Mouse (Mus musculus) left cerebral cortex, adult 18-20 months (tissue): ENCODE measurements around the gene Aqr. TPM values are rescaled to one million over a fixed set of nuclear protein-coding genes. Genes with fewer than 3 reads are reported as not detected.

ENCODE experiments used
- DNase-seq, 2 experiments: peaks; one replicate each; pipeline ENCODE4 v3.0.0; 2021 to 2022; ENCODE audit warnings: low spot score in 2 of 2, mixed read lengths in 1 of 2
- microRNA-seq, 2 experiments: library from miRNA; unstranded; fragments of <30 nt; microRNA quantifications; one replicate each; pipeline ENCODE4 v1.2.0; 2021
- total RNA-seq, 2 experiments: library from RNA; stranded (reverse); gene quantifications; 2 replicates each; pipeline ENCODE4 v1.2.3; 2021

Gene Aqr
- total RNA-seq, 2 experiments from 2014 or later = 31.7 to 33.5 TPM

DNA sequence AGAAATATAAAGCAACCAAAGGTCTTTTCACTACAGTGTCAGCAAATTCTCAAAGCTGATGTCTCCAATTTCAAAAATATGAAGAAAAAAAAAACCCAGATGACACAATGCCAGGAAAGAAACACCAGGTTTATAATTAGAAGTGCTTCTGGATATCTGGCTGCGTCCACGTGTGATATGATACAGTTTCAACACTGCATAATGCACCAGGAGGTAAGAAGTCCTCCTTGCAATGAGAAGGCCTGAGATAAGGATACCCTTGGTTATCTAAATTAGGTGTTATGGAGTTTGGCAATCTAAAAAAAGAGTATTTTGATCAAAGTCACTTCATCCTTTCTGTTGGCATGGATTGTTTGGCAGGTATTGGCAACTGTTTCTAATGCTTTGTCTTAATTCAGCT is 114.9 kb downstream of the Aqr start:
- no peak for DNase-seq

DNA sequence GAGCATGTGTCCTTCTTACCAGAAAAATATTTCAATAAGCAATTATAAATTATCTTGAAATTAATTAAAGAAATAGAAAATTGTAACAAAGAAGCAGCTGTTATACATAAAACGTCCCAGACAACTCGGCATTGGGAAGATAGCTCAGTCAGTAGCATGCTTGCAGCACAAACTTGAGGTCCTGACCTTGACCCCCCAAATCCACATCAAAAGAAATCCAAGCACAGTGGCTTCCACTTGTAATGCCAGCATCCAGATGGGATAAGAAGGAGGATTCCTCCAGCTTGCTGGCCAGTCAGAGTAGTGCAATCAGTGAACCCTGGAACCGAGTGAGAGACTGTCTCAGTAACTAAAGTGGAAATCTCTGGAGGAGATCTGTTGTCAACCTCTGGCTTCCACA is 120.6 kb downstream of the Aqr start:
- DNase-seq = no peak

- DNase-seq = no peak
Measured at GRCm38 (mm10) chr2:114064004-114064403, 122.8 kb downstream of the Aqr start.

DNA sequence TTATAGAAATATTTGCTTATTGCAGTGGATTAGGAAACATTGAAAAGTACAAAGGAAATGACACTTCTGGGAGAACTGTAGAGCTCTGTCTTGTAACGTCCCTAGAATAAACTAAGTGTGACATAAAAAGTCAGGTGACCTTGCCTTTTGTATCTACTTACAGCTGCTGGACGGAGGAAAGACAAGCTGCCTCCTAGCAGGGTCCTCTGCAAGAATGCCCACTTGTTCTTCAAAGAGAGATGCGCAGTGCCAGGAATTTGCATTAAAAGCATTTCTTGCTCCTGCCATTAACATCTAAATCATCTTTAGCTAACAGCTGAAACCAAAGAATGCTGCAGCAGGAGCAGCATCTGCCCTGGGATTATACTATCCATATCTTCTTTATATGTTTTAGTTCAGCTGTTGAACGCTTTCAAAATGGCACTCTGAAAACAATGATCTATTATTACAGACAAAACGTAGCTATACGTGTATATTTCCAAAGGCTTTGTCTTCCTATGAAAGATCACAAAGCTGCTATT is 126.7 kb downstream of the Aqr start:
- DNase-seq = no peak

DNA sequence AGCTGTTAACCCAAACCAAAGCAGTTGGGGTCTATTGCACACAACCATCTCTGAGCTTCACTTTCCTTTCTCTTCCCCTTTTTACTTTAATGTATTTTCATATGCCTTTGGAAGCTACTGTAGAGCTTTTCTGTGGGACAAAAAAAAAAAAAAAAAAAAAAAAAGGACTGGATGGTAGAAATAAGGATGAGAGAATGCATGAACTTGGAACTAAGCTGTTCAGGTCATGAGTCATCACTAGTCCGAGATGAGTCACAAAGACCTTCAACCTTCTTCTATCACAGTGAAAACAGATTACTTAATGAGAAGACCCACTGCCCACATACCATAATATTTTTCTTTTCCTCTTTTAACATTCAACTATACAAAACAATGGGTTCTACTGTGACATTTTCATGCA is 127.2 kb downstream of the Aqr start:
- no peak for DNase-seq

GRCm38 (mm10) chr2:114058226-114058796 is 128.5 kb downstream of the Aqr start:
- no peak for DNase-seq

GRCm38 (mm10) chr2:114057303-114057853 is 129.4 kb downstream of the Aqr start:
- no peak for DNase-seq

- no peak for DNase-seq
Measured at GRCm38 (mm10) chr2:114054129-114054528, 132.7 kb downstream of the Aqr start.

DNA sequence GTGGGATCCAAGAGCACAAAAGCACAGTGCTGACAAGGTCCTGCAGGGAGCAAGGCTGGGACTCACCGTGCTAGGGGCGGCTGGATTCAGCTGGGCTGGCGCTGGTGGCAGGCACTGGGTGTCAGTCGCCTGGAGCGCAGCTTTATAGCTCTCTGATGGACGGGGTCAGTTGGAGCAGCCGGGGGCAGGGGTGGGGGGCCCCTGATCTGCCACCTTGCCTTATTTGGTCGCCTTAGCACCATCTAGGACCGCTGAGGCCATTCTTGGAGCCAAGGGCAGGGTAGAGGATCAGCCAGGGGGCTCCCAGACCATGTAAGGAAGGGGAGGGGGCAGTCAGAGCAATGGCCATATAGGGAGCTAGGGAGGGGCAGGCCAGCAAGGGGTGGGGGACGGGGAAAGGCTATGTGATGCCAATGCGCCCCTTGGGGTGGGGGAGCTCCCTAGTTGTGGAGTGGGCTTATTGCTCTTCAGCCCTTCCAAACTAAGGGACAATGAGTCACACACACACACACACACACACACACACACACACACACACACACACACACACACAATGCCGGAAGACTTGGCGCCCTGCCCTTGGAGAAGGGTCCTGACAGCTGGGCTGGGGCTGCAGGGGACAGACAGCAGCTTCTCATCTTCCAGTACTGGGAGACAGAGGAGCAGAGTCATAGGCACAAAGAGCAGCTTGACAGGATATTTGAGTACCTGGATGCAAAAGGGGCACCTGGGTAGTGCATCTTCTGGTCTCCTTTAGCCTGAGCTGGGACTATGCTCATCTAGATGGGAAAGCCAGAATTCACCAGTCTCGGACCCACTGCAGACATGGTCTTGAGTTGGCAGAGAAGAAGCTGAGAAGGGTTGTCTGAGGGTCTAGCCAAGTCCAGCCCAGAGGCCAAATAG is 133.9 kb downstream of the Aqr start, which contains the start of gene Actc1:
Actc1 (minus strand) TSS at position 853 of the 903 bp plus-strand sequence.
- no peak for DNase-seq

GRCm38 (mm10) chr2:114051871-114052241 is 135.0 kb downstream of the Aqr start:
- DNase-seq = no peak

Small RNA genes lying within 50 kb of the gene (microRNA-seq; reads per million reads assigned to microRNA genes)
- gene Mir7002 = 0 to 0.25 reads per million in 2 experiments

Other genes with a start within 250 kb of the Aqr start
- 1 to 10 TPM; 4.5 to 5.5 TPM for gene Gjd2, start 173.4 kb downstream of the Aqr start, total RNA-seq
- gene Actc1, start 133.5 kb downstream of the Aqr start, total RNA-seq = not detected
- 10 to 100 TPM; 23.1 to 25.4 TPM for gene Zfp770, start 14.4 kb upstream of the Aqr start, total RNA-seq